Mouse (Mus musculus) limb, embryonic 11.5 days (tissue): ENCODE data around the gene Aoc3. TPM values are rescaled to one million over a fixed set of nuclear protein-coding genes. Genes with fewer than 3 reads are reported as not detected.

Experiments
- ATAC-seq: fragments of 200-750 bp; cut with Nextera tagmentation; 2 replicates; pipeline ENCODE4 v1.8.0; 2017; ENCODE audit warnings: low read depth; ENCODE audit not compliant: insufficient number of reproducible peaks, low FRiP score, low TSS enrichment
- DNase-seq: peaks from one replicate; pipeline ENCODE4 v3.0.0-alpha.2; 2015; ENCODE audit warnings: low spot score
- H3K27ac ChIP-seq: fragments of 300-500 bp; sonication (generic); replicated peaks from 2 replicates; pipeline ENCODE4 v1.5.1; 2014; ENCODE audit warnings: low read depth, mild to moderate bottlenecking, low read length
- H3K27me3 ChIP-seq: fragments of 300-500 bp; sonication (generic); 2 replicates; pipeline ENCODE4 v1.6.1; 2014; ENCODE audit warnings: mild to moderate bottlenecking, low read length, mixed read lengths; ENCODE audit not compliant: control insufficient read depth, insufficient read depth
- H3K36me3 ChIP-seq: fragments of 300-500 bp; sonication (generic); 2 replicates; pipeline ENCODE4 v1.6.1; 2014; ENCODE audit warnings: mild to moderate bottlenecking, low read length, moderate library complexity, mixed read lengths; ENCODE audit not compliant: control insufficient read depth, insufficient read depth
- H3K4me1 ChIP-seq: fragments of 300-500 bp; sonication (generic); 2 replicates; pipeline ENCODE4 v1.6.1; 2014; ENCODE audit warnings: low read length, mixed read lengths; ENCODE audit not compliant: control insufficient read depth, insufficient read depth
- H3K4me2 ChIP-seq: fragments of 300-500 bp; sonication (generic); 2 replicates; pipeline ENCODE4 v1.6.1; 2014; ENCODE audit warnings: low read depth, mild to moderate bottlenecking, moderate library complexity; ENCODE audit not compliant: severe bottlenecking
- H3K4me3 ChIP-seq: fragments of 300-500 bp; sonication (generic); 2 replicates; pipeline ENCODE4 v1.5.1; 2014; ENCODE audit warnings: low read depth, low read length
- H3K9ac ChIP-seq: fragments of 300-500 bp; sonication (generic); 2 replicates; pipeline ENCODE4 v1.6.1; 2014; ENCODE audit warnings: mild to moderate bottlenecking, low read length
- H3K9me3 ChIP-seq: fragments of 300-500 bp; sonication (generic); 2 replicates; pipeline ENCODE4 v1.6.1; 2016; ENCODE audit warnings: low read length; ENCODE audit not compliant: control insufficient read depth
- WGBS: fragments of 180-500 bp; shearing (Covaris S2); extraction: QIAGEN DNeasy Blood & Tissue Kit; methylation state at CpG from one replicate; pipeline ENCODE4 v1.1.7; 2014; 5-methylcytosine and 5-hydroxymethylcytosine counted together
- polyA plus RNA-seq: library from polyadenylated mRNA; unstranded; fragments of >200 nt; fragmentation: Nextera tagmentation; extraction: Ambion mirVana; gene quantifications from 2 replicates; pipeline ENCODE4 v1.2.1, GENCODE M21; 2014

Gene Aoc3
- polyA plus RNA-seq, 1 experiment from 2014 or later, result not detected

DNA sequence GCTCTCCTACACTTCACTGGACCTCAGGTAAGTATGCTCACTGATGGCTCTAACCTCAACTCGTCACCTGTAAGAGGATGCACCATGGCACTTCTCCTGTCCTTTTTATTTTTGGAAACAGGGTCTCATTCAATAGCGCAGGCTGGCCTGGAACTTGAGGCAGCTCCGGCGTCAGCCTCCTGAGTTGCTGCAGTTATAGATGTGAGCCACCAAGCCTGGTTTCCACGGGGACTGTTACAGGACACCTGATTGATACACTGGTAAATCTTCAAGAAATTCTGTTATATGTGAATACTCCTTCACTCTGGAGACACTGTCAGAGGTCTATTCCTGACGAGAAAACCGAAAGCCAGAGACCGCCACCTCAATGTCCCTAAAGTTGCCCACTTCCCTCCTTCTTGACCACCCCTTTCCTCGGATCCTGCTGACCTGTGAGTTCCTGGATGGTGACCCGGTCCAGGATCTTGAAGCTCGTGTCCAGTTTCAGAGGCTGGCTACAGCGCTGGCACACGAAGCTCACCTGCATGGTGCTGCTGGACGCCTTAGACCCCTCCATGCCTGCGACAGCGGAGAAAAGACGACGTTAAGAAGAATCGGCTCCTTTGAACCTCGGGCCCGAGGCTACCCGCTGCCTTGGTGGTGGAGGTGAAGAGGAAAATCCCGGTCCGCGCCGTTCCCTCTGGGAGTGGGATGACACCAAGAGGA, 29.0 kb upstream of the Aoc3 start:
- H3K27ac ChIP-seq, result no peak overlapping the region
- ATAC-seq, result peak; percentile 9; the same call in 1 of the 2 replicates
- peak overlapping the region; percentile 99 for H3K4me2 ChIP-seq
- no peaks in the 10 kb centered on the region for H3K9me3 ChIP-seq
- H3K4me3 ChIP-seq, result peak overlapping the region; percentile 94
- peaks cover 5% of the 10 kb centered on the region for H3K4me1 ChIP-seq
- H3K9ac ChIP-seq, result peak overlapping the region; percentile 83
- no peak for DNase-seq
- 14% methylated on average over 26 of the region's 26 CpGs for WGBS
- peaks cover 6% of the 10 kb centered on the region for H3K36me3 ChIP-seq
- no peaks in the 10 kb centered on the region for H3K27me3 ChIP-seq

DNA sequence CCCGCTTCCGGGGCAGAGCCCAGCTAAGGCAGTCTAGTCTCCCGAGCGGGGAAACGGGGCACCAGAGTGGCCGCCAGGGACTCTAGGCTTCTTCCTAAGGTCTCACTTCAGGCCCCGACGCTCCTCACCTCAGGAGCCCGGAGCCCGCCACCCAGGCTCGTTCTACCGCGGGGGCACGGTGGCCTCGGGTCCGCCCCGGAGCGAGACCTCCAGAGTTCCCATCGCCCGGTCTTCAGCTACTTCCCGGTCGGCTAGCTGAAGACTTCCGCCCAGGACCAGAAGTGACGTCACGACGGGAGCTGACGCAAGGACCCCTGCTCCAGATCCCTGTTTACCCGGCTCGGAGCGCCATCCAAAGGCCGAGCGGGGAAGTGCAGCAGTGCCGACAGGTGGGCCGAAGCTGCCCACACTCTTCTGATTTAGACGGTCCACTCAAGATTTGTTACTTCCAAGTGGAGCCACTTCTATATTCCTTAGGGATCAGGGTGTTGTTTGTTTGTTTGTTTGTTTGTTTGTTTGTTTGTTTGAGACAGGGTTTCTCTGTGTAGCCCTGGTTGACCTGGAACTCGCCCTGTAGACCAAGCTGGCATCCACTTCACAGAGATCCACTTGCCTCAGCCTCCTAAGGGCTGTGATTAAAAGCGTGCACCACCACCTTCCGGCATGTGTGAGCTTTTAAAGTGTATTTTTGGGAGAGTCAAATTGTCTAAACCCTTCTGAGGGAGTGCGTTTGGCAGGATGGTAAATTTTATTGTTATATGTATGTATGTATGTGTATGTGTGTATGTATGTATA, 28.2 kb upstream of the Aoc3 start, which contains the start of gene Becn1:
TSS of gene Becn1 (minus strand) at position 283 of the 795 bp plus-strand sequence.
- Histone ChIP-seq H3K9me3 (no peaks in the 10 kb centered on the region), H3K36me3 (peaks cover 6% of the 10 kb centered on the region), H3K27me3 (no peaks in the 10 kb centered on the region), H3K9ac (peak within 1 kb of the TSS; percentile 83), H3K4me3 (peak within 1 kb of the TSS; percentile 94), H3K4me2 (peak within 1 kb of the TSS; percentile 99), H3K4me1 (peaks cover 5% of the 10 kb centered on the region), H3K27ac (no peak within 1 kb of the TSS)
- DNase-seq, result peak; percentile 99
- peak; percentile 83; the same call in 1 of the 2 replicates for ATAC-seq
- WGBS, result 7% methylated on average over 39 of the region's 39 CpGs

DNA sequence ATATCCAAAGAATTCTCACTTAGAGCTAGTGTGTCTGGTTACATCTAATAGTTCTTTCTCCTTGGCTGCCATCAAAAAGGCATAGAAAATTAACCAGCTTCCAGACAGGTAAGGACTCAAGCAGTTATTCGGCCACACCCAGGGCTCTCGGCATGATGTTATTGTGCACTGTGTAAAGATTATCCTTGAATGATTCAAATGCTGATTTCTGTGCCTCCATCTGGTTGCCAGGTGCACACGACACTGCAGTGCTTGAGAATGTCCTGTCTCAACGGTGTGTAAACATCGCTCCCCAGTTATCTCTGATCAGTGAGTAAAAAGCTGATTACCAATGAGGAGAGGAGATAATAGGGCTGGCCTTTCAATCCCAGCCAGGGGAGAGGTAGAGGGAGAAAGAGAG, 22.7 kb upstream of the Aoc3 start:
- no peak for ATAC-seq
- H3K4me3 ChIP-seq, result no peak overlapping the region
- no peak overlapping the region for H3K4me2 ChIP-seq
- 45% methylated on average over 5 of the region's 5 CpGs for WGBS
- no peaks in the 10 kb centered on the region for H3K27me3 ChIP-seq
- no peak overlapping the region for H3K9ac ChIP-seq
- no peaks in the 10 kb centered on the region for H3K9me3 ChIP-seq
- DNase-seq, result no peak
- no peaks in the 10 kb centered on the region for H3K4me1 ChIP-seq
- no peaks in the 10 kb centered on the region for H3K36me3 ChIP-seq
- H3K27ac ChIP-seq, result no peak overlapping the region

DNA sequence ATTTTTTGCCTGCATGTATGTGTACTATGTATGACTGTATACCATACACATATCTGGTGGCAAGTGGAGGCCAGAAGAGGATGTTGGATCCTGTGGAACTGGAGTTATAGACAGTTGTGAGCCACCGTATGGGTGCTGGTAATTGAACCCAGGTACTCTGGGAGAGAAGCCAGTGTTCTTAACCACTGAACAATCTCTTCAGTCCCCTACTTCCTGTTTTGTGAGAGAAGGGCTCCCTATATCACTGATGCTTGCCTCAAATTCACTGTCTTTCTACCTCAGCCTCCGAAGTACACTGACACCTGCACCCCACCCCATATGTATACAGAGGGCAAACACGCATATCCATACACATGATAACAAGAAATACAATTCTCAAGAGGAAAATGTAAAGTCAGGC, 19.3 kb upstream of the Aoc3 start:
- no peaks in the 10 kb centered on the region for H3K27me3 ChIP-seq
- ATAC-seq (no peak), DNase-seq (no peak)
- H3K9ac ChIP-seq, result no peak overlapping the region
- no peak overlapping the region for H3K27ac ChIP-seq
- H3K4me3 ChIP-seq, result no peak overlapping the region
- H3K4me2 ChIP-seq, result no peak overlapping the region
- WGBS, result 92% methylated on average over 3 of the region's 3 CpGs
- H3K36me3 ChIP-seq, result no peaks in the 10 kb centered on the region
- H3K4me1 ChIP-seq, result no peaks in the 10 kb centered on the region
- H3K9me3 ChIP-seq, result no peaks in the 10 kb centered on the region

DNA sequence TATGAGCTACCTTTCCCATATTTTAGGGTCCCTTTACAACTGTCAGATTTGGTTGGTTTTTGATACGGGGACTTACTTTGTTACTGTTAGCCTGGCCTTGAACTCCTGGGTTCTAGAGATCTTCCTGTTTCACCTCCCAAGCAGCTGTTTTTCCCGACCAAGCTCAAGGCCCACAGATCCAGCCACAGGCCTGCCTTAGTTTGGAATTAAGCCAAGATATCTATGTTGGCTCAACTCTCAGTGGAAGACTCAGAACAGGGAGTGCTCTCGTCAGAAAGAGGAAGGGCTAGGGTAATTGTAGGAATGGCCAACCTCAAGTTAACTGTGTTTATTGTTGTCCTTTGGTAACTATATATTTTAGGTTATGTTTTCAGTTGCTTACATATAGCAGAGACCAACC, 18.3 kb upstream of the Aoc3 start:
- 86% methylated on average over 3 of the region's 3 CpGs for WGBS
- Histone ChIP-seq H3K36me3 (no peaks in the 10 kb centered on the region), H3K4me3 (no peak overlapping the region), H3K9ac (no peak overlapping the region), H3K27ac (no peak overlapping the region), H3K9me3 (no peaks in the 10 kb centered on the region), H3K4me2 (no peak overlapping the region), H3K27me3 (no peaks in the 10 kb centered on the region), H3K4me1 (peaks cover 4% of the 10 kb centered on the region)
- DNase-seq (no peak), ATAC-seq (no peak)

DNA sequence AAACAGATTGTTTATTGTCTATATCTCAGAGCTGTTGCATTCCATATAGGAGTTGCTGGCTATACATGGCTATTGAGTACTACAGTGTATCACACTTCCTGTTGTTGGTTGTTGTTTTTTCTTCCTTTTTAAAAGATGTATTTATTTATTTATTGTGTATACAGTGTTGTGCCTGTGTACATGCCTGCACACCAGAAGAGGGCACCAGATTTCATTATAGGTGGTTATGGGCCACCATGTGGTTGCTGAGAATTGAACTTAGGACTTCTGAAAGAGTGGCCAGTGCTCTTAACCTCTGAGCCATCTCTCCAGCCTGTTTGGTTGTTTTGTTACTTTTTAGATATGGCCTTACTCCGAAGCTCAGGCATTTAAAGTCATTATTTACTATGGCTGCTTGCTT, 15.8 kb upstream of the Aoc3 start:
- Histone ChIP-seq H3K36me3 (peaks cover 4% of the 10 kb centered on the region), H3K27ac (no peak overlapping the region), H3K27me3 (no peaks in the 10 kb centered on the region), H3K9me3 (no peaks in the 10 kb centered on the region), H3K4me2 (no peak overlapping the region), H3K4me1 (peaks cover 9% of the 10 kb centered on the region), H3K9ac (no peak overlapping the region), H3K4me3 (no peak overlapping the region)
- ATAC-seq, result no peak
- DNase-seq, result no peak
- 97% methylated on average over 1 of the region's 1 CpGs for whole genome bisulfite sequencing

DNA sequence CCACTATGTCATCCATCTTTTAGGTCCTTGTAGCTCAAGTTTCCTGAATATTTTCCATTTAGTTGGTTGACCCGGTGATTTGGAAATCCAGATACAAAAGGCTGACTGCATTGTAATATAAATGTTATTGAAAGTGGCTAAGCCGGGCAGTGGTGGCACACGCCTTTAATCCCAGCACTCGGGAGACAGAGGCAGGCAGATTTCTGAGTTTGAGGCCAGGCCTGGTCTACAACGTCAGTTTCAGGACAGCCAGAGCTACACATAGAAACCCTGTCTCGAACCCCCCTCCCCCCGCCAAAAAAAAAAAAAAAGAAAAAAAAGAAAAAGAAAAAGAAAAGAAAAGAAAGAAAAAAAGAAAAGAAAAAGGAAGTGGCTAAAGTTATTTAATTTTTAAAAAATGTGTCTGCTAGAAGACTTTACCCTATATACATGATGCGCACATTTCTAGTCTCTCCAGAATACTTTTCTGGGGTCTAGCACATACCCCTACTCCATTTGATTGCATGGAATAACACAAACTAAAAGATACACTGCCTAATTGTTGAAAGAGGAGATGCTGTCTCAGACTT, 15.2 kb upstream of the Aoc3 start:
- 87% methylated on average over 8 of the region's 8 CpGs for WGBS
- peaks cover 9% of the 10 kb centered on the region for H3K4me1 ChIP-seq
- no peak for ATAC-seq
- no peak for DNase-seq
- peak overlapping the region; percentile 89; the same call in 1 of the 2 replicates for H3K9ac ChIP-seq
- H3K4me2 ChIP-seq, result peak overlapping the region; percentile 87
- H3K27ac ChIP-seq, result no peak overlapping the region
- H3K9me3 ChIP-seq, result no peaks in the 10 kb centered on the region
- H3K36me3 ChIP-seq, result peaks cover 5% of the 10 kb centered on the region
- peak overlapping the region; percentile 97 for H3K4me3 ChIP-seq
- no peaks in the 10 kb centered on the region for H3K27me3 ChIP-seq

DNA sequence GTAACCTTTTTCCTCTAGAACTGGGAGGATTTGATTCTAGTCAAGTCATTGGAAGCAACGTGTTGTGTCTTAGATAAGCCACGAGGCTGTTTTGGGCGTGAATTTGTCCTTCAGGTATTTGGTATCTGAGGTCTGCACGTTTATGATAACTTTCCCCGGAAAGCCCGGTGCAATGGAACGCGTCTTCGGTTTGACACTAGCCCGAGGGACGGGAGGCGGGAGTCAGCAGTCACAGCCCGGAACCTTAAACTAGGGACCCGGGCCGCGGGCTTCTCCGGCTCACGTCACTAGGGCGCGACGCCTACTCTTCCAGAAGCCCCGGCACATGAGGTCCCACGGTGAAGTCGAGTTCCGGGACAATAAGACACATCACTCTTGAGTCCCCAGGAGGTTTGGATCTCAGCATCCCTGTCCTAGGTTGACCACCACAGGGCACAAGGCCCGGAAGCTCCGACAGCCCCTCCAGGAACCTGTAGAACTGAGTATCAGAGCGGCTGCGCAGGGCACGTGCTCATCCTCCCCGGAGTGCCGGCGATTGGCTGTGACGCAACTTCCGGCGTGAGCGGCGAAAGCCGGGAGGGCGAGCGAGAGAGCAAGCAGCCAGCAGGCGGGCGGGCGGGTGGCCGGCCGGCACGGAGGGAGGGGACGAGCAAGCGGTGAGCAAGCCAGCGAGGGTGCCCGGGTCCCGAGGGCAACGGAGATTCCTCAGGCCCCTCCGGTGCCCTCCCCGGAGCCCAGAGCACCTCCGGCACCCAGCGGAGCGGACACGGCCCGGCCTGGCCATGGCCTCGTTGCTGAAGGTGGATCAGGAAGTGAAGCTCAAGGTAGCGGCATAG, 14.5 kb upstream of the Aoc3 start, which contains the start of gene Psme3:
TSS of gene Psme3 (plus strand) at position 549 of the 836 bp plus-strand sequence.
- peak; percentile 88 for ATAC-seq
- under 1% methylated on average over 62 of the region's 62 CpGs for WGBS
- peak within 1 kb of the TSS; percentile 97 for H3K4me3 ChIP-seq
- H3K9ac ChIP-seq, result peak within 1 kb of the TSS; percentile 89
- H3K36me3 ChIP-seq, result peaks cover 9% of the 10 kb centered on the region
- peak within 1 kb of the TSS; percentile 42; the same call in 1 of the 2 replicates for H3K27ac ChIP-seq
- peak within 1 kb of the TSS; percentile 87 for H3K4me2 ChIP-seq
- no peaks in the 10 kb centered on the region for H3K9me3 ChIP-seq
- H3K27me3 ChIP-seq, result no peaks in the 10 kb centered on the region
- H3K4me1 ChIP-seq, result peaks cover 9% of the 10 kb centered on the region
- DNase-seq, result peak; percentile 95
